Mouse (Mus musculus) kidney, adult 8-10 months (tissue): Measurements from ENCODE around the gene Plcd3.

Experiments
- DNase-seq, 2 experiments: peaks; one replicate each; pipeline ENCODE4 v3.0.0; 2022

Plcd3 gene

GRCm38 (mm10) chr11:103096979-103097894 lies 4.2 kb downstream of the Plcd3 start:
- DNase-seq = no peak

DNA sequence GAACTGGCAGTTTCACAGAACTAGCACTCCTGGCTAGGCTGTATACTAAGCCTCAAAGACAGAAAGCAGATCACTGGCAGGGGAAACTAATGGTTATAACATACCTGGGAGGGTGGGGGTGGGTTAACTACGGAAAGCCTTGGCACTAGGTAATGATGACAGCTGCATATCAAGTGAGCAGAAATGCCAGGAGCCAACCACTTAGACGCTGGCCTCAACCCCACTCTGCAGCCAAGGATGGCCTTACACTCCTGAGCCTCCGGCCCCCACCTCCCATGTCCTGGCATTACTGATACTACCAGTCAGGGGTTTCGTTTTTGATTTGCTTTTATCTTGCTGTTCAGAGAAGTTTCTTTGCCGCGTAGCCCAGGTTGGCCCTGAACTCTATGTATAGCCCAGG lies 5.7 kb downstream of the Plcd3 start:
- DNase-seq = no peak

DNA sequence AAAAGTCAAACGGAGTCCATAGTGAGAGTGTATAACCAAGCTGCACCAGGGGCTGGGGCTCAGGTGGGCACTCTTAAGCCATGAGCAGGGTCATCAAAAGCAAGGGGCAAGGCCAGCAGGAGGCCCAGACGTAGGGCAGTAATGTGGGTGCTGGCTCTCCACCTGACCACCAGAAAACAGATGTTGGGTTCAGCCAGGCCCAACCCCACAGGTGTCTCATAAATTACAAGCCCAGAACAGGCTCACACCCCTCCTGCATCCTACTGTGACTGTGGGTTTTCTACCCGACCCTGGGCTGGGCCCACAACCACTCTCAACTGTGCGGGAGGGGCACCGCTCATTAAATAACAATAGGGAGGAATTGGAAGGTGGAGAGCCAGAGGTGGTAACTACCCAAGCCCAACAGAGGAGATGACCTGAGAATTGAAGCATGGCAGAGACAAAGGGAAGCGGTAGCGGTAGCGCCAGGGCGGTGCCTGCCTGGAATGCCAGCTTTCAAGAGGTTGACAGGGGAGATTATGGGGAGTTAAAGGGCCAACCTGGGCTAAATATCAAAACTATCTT lies 6.3 kb downstream of the Plcd3 start:
- no peak for DNase-seq

- DNase-seq = no peak
These were observed 7.3 kb downstream of the Plcd3 start for GRCm38 (mm10) chr11:103093862-103094833.

DNA sequence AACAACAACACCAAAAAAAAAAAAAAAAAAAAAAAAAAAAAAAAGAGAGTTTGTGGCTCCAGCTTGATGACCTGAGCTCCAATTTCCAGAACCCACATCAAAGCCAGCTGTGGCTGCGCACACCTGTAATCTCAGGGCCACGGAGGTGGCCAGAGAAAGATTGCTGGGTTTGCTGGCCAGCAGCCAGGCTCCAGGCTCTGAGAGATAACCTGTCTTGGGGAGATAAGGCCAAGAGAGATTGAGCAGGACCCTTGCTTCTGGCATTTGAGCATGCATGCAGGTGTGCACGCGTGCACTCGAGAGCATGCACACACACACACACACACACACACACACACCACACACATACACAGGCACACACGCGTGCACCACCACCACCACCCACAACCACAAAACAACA lies 8.2 kb downstream of the Plcd3 start:
- DNase-seq = no peak

DNA sequence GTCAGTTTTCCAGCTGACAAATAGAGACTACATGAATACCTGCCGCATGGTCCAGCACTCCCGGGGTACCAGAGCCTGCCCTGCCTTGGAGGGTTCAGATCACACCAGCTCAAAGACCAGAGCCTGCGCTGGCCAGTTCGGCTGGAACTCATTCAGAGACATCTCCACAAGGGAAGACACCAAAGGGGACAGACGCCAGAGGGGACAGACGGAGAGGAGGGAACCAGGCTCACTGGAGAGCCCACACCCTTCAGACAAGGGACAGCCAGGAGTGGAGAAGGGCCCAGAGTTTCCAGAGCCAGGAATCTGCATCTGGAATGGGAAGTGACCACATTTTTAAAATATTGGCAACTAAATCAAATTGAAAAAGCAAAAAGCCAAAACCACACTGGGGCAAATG lies 19.8 kb downstream of the Plcd3 start:
- no peak for DNase-seq

GRCm38 (mm10) chr11:103080323-103081091 lies 21.0 kb downstream of the Plcd3 start:
- no peak for DNase-seq

DNA sequence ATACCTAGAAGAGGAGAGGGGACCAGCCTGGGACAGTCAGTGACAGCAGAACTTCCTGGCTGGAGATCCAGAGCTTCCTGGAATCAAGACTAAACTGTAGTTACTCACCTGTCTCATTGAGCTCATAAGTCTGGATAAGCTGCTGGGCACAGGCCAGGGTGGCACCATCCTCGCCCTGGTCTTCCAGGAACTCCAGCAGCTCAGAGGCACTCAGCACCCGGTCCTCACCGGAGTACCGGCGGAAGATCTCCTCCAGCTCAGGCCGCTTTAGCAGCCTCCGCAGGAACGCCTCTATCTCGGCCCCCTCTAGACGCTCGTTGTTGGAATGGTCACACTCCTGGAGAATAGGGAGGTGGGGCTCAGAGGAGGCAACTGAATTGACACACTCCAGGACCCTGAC lies 23.3 kb downstream of the Plcd3 start:
- no peak for DNase-seq

- no peak for DNase-seq
These were observed 24.9 kb downstream of the Plcd3 start for GRCm38 (mm10) chr11:103076581-103076980.

DNA sequence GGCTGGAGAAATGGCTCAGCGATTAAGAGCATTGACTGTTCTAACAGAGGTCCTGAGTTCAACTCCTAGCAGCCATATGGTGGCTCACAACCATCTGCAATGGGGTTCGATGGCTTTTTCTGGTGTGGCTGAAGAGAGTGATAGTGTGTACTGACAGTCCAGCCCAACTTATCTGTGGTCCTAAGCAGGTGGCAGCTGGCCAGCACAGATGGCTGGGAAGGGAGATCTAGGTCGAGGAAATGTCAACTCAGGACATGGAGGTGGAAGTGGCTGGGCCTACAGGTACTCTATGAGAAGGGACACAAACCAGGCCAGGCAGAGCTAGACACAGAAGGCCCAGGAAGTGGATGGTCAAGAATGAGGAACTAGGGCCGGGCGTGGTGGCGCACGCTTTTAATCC lies 25.4 kb downstream of the Plcd3 start:
- DNase-seq = no peak

GRCm38 (mm10) chr11:103074796-103075323 lies 26.6 kb downstream of the Plcd3 start:
- no peak for DNase-seq

DNA sequence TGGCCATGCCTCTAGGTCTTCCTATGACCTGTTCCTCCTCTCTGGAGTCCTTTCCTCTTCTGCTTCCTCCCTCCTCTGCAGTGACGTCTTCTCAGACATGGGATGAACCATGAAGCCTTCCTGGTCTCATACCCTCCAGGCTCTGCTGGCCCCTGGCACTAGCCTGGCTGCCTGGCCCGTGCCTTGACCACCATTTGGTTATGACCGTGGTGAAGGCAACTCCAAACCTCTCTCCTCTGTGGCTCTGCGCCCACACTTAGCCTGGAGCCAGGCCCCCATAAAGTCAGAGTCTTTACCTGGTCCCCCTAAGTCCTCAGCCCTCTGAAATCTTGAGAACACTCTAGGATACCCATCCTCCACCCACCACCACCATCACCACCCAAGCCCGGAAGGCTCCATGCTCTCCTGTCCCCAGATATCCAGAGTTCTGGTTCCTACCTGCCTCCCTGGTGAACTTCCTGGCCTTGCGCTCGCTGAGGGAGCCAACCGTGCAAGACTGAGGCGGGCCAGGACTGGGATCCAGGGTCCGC lies 27.3 kb downstream of the Plcd3 start:
- no peak for DNase-seq

DNA sequence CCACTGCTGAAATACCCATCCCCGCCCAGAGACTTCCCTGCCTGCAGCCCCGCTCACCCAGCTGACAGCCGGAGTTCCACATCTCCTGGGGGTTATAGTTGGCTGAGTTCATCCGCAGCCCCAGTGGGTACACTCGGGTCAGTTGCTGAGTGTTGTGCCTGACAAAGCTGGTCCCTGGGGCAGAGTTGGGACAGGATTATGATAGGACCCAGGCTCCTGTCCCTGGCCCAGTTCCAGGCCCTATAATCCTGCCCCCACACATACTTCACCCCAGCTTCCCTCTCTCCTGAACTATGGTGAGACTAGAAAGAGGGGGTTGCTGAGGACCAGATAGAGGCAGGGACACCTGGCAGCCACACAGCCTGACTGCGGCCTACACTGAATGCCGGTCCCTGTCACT lies 27.8 kb downstream of the Plcd3 start:
- DNase-seq = no peak

- no peak for DNase-seq
These were observed 31.1 kb downstream of the Plcd3 start for GRCm38 (mm10) chr11:103070322-103070880.

DNA sequence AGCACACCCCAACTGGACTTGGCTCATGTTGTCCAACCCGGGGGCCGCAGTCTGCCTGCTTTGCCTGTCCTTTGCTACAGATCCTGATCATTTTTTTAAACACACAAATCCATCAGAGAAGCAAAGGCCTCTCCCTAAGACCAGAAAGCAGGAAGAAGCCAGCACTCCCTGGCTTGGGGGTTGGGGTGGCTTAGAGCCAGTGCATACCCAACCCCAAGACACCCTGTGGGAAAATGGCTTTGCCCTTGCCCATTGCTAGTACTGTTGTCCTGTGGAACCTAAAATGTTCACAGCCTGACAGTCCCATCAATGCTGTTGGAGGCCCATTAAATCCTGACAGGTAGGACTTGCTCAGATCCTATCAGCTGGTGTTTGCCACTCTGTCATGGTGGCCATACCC lies 31.7 kb downstream of the Plcd3 start:
- no peak for DNase-seq

- no peak for DNase-seq
These were observed 32.6 kb downstream of the Plcd3 start for GRCm38 (mm10) chr11:103068884-103069283.

DNA sequence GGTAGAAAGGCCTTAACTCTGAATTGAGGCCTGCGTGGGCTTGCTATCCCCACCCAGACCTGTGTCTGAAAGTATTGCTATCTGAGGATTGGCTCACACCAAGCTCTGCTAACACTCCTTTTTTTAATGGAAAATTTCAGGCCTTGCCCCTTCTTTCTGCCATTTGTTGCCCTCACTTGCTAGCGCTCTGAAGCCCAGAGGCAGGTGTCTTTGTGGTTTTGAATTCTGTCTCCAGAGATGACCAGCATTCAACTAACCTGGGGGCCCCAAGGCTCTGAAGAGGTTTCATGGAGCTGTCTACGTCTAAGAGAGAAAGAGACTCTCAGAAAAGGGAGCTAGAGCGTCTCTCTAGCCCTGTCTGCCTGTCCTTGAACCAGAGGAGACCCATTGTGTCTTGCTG lies 33.2 kb downstream of the Plcd3 start:
- no peak for DNase-seq

DNA sequence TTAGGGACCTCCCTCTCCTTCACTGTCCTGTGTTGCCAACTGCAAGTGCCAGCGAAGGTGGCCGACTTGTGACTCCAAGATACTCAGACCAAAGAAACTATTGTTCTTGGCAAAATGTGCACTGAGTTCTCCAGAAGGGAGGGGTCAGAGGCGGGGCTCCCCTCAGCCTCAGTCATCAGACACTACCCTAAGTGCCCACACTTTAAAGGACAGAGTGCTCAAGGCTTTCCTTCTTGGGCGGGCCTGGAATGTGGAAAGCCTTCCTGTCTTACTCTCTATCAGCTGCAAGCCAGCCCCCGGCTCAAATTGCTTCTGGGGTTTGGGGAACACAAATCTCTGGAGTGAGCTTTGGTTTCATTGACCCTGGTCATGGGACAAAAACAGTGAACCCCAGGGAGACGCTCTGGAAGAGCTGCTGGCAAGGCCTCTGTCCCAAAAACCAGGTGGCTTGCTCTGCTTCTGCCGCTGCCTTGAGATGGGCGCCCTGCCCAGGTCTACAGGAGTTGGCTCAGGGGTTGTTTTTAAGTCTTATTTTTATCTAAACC lies 33.9 kb downstream of the Plcd3 start:
- DNase-seq = peak; percentile 25 to 32

DNA sequence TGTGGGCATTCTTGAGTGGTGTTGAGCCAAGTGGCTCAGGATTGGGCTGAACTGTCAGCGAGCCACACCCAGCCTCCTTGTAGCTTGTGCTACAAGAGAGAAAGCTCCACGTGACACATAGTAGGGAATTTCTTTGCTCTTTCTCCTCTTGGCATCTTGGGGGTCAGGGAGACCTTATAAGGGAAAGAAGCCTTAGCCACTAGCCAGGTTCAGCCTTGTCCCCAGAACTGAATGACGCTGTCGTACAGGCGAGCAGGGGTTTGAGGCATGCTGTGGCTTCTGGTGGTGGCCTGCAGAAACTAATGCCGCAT lies 34.5 kb downstream of the Plcd3 start:
- no peak for DNase-seq

DNA sequence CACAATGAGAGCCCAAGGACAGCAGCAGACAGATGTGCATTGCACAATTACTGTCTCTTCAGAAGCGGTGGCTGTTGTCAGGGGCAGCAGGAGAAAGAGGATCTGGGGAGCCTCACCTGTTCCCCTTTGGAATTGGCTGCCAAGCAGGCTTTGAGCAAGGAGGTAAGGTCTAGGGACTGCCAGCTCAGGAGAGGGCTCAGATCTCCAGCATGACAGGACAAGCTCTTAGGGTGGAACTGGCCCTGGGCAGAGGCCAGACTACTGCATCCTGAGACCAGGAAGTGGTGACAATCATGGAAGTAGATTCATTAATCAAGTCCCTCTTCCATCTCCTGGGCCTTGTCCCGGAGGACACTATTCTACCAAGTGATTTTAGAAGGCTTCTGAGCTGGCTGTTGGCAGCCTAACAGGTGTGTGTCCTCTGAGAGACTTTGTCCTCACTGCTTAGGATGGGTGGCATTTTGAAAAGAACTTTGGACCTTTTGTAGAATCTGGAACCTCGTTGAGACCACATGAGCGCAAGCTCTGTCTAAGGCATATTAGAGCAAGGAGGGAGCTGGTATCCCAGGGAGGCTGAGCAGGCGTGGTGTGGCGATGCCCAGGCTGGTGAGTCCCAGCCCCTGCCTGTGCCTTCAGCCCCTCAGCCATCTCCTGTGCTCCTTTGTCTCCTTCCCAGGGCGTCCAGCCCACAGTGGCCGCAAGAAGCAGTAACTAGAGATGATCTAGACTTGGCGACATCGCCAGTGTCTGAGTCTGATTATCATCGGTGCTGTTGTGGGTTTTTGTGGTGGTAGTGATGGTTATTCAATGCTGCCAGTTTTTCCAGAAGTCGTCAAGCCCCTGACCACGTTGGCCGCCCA lies 35.0 kb downstream of the Plcd3 start:
- peak; percentile 30 to 33 for DNase-seq
